Mouse (Mus musculus): ENCODE data around the gene Hras.
A peak's percentile ranks its signal among the peaks of the same experiment; 100 is the strongest.

Gene Hras

DNA sequence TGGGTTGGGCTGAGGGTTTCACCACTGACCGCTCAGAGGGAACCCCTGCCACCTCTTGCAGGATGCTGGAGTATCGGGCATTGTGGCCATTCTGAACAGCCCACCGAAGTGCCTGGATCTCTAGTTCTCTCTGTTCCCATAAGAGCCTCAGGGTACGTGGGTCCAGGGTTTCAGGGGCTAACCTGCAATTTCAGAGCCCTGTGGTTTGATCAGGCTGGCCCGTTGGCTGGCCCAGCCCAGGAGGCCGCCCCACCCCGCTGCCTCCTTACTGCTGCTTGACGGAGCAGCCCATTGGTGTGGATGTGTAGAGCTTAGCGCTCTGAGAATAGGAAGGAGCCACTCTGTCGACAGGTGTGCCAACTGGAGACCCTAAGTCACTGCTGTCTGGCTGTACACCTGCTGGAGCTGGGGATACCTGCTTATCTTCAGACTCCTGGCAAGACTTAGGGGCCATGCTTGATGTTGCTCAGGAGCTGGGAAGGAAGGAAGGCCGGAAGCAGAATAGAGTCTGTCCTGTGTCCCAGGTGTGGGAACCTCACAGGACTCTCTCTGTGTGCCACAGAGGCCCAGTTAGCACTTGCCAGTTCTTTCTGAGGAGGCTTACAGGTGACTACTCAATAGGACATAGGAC lies 19.9 kb upstream of the Hras start, which contains the start of gene Lmntd2:
Lmntd2 (minus strand) TSS at position 476 of the 631 bp plus-strand sequence.
- DNase-seq (ENCODE audit: low spot score in 2 of 2), result peak; percentile 18 to 22

DNA sequence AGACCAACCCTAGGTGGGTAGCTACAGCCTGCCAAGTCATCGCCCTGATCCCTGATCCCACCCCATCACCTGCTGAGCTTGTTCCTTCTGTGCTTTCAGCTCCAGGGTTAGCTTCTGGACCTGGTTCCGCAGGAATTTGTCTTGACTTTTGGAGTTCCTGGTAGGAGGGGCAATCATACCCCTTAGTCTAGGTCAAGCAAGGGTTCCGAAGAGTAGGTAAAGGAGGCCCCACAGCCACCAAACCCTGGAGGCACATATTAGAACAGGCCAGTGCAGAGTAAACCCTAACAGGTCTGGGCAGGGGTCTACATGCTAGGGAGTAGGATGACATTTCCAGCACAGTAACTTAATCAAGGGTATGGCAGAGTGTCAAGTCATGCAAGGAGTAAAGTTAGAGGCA lies 19.3 kb upstream of the Hras start:
- peak in 1 of 2 experiments; percentile 20 for DNase-seq (ENCODE audit: low spot score in 2 of 2)

DNA sequence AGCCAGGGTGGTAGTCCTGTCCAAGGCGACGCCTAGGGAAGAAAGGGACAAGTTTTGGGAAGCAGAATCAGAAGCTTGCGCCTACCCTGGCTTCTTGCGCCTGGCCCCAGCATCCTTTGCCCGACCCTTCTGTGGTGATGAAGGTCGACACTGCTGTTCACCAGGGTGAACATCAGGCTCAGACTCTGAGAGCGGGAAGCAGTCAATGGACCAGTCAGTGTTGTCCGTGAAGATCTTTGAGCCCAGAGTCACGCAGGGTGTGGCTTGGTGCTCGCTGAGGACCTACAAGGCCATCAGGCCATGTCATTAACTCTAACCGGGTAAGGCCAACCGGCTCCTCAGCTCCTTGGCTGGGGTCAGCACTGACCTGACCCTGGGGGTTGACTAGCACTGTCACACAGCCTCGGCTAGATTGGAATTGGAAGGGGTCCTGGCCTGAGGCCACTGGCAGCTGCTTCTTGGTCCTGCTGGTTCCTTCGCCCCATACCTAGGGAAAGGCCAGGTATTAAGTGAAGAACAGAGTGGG lies 16.9 kb upstream of the Hras start:
- peak; percentile 19 to 38 for DNase-seq (ENCODE audit: low spot score in 2 of 2)

DNA sequence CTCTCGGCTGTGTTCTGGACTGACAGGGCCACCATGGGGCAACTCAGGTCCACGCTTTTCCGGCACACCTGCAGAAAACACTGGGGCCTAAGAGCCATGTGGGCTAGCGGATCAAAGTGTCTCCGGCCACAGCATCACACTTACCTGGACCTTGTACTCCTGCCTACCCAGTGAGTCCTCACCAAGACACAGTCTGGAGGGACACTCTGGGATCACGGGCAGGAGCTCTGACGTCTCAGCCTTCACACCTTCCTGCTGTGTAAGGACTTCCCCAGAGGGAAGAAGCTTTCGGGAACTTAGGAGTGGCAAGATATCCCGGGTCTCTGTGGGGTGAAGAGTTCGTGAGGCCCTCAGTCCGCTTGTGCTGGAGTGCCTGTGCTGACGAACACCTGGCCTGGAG lies 16.3 kb upstream of the Hras start:
- DNase-seq (ENCODE audit: low spot score in 2 of 2), result peak; percentile 17 to 34

DNA sequence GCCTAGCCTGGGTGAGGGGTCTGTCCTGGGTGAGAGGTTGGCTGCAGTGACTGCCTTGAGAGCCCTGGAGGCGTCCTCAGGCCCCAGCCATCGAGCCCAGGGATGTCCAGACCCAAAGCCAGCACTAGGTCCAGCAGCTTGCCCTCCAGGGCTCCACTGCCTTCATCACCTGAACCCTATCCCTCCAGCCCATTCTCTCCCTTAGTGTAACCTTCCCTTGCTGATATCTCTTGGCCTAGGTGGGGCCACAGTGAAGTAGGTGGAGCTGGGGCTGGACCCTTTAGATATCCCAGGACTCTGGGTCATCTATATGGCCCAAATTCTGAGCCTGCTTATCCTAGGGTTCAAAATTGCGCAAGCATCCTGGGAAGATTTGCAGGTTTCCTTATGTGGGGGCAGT lies 15.7 kb upstream of the Hras start:
- DNase-seq (ENCODE audit: low spot score in 2 of 2), result peak; percentile 50 to 62

DNA sequence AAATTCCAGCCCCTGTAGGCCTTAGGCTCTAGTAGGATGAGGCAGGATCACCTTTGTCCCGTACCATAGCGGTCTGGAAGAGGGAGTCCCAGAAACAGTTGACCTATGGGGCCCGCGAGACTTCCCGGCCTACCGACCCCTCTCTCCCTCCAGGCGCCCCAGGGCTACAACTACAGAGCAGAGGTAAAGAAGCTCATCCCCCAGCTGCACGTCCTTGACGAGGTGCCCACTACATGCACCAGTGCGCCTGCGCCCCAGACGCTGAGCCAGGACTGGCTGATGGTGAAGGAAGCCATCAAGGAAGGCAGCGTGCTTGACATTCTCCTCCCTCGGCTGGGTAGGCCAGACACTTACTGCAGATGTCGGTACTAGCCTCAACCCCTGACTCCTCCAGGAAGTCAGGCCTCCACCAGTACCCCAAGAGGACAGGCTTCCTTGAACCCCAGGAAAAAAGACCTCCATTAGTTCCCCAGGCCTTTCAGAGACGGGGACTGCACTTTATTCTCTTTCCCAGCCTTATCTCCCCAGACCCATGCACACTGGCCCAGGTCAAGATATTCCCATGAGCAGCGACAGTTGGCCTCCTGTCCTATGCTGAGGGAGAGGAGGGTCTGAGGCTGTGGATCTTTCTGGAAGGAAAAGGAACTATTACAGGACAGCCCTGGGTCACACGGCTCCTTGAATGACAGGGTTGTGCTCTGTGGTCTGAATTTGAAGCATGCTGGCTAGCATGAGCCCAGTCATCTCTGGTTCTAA lies 12.6 kb upstream of the Hras start:
- peak; percentile 28 to 34 for DNase-seq (ENCODE audit: low spot score in 2 of 2)

DNA sequence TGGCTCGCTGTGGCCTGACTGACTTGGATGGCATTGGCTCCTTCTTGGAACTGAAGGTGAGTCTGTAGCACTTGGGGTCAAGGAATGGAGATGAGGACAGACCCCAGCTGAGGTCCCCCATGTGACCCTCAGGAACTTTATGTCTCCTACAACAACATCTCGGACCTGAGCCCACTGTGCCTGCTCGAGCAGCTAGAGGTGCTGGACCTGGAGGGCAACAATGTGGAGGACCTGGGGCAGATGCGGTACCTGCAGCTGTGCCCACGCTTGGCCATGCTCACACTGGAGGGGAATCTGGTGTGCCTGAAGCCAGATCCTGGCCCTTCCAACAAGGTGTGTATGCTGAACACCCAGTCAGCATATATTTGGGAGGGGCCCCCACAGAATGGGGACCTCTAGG lies 11.7 kb upstream of the Hras start:
- DNase-seq (ENCODE audit: low spot score in 2 of 2), result no peak

DNA sequence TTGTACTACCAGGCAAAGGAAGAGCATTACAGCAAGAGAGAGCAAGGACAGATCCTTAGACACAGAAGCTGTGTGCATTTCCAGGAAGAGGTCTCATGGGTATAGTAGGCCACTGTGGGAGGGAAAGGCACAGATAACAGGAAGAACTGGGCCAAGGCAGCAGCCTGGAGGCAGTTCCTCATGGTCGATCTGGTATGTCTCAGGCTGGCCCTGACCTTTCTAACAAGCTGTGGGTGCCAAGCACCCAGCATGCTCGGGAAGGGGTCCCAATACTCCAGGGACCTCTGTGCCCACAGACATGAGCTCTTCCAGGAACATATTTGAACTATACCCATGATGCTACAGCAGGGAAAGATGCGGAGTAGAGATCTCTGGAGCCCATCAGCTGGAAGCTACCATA lies 10.7 kb upstream of the Hras start:
- DNase-seq (ENCODE audit: low spot score in 2 of 2), result no peak

DNA sequence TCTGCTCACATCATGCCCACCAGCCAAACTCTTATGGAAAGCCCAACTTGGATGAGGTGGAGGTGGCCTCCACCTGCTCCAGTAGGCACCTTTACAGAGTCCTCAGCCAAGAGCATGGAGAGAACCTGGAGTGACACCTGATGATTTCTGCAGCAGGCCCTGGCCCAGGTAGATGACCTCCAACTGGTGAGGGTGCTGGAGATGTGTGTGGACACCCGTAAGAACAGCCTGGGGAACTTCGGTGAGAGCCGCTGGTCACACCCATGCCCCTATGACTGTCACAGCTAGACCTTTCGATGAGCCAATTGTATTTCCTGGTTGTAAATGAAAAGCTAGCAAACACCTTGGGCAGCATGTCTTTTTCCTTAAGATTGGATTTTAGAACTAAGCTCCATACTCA lies 4.3 kb upstream of the Hras start:
- DNase-seq (ENCODE audit: low spot score in 2 of 2), result no peak

DNA sequence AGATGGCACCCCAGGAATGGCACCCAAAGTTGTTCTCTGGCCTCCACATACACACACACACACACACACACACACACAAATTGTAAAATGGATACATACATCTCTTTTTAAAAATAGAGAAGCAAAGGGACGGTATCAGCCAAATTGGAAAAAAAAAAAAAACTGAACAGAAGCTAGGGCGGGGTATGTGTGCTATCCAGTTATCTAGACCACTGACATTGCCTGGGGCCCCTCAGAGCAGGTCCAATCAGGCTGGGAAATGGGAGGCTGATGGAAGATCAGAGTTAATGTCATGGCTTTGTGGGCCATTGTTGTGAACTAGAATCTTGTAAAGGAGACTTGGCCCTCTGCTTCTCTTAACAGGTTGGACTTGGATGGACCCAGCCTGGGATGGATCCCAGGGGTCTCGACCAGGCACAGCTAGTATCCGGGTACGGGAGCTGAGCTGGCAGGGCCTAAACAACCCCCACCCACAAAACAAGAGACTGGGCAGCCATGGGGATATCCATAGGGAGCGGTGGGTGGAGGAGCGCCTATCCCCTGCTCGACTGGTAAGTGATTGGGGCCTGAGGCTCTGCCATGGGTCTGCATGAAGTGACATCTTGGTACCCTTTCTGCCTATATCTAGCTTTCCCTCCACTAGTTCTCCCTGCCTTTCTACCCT lies 2.9 kb upstream of the Hras start:
- no peak for DNase-seq (ENCODE audit: low spot score in 2 of 2)

DNA sequence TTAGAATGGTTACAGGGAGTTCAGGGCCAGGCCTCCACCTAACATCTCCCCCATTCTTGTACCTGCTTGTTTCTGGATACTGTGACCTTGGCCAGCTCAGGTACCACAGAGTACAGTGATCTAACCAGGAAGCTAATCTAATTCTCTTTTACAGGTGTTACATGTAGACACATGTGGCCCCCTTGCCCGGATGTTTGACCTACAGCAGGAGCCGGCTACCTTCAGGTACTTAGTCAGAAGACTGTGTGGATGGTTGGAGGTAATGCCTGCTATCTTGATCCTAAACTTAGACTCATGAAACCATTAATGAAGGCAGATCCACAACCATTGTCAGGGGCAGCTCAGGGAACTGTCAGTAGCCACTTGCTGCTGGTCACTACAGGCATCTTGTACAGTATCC lies 1.9 kb upstream of the Hras start:
- DNase-seq (ENCODE audit: low spot score in 2 of 2), result no peak

DNA sequence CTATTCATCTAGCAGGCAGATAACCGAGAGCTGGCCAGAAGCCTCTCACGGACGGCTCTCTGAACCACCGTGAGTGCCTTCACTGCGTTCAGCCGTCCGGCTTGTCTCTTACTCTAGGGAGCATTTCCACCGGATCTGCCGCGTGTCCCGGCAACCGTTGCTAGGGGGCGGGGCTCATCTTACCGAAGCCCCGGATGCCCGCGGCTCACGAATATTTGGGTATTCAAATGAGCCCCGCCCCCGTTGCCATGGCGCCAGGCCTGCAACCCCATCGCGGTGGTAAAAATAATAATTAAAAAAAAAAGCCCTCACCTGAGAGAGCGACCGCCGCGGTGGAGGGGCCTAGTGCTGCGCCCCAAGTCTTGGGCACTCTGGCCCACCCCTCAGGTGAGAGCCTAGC lies 1.0 kb upstream of the Hras start:
- peak; percentile 95 to 99 for DNase-seq (ENCODE audit: low spot score in 2 of 2)

DNA sequence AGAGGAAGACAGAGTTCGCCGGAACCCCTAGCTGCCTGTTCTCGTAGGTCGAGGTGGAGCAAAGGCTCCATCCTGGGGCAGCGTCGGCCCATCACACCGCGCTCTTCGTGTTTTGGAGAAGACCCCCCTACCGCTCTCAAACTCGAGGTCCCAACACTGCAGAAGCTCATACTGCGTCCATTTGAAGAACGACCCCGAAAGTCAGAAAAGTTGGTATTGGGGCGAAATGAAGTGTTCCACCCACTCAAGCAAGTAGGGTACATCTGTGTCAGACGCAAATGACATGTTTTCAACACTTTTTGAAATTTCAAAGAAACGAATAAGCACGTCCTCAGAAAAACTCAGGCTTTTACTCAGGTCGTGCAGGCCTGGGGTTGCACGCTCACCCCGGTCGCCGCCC lies 604 bp upstream of the Hras start:
- no peak for DNase-seq (ENCODE audit: low spot score in 2 of 2)

DNA sequence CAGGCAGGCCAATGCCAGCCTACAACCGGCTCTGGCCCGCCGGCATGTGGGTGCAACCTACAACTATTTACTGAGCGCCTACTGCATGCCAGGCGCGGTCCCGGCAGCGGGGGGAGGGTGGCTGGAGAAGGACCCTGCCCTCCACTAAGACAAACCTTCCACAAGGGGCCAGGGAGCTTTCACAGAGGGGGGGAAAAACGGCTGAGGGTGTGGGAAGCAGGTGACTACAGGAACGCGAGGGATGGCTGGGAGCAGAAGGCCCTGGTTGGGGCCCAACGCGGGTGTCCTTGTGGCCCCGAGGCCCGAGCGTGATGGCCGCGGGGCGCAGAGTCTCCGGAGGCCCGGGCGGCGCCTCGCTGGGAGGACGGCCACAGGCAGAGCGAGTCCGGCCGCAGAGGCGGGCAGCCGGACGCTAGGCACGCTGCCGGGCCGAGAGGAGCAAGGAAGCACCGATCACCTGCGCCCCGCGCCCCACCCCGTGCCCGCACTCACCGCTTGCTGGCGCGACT lies 403 bp downstream of the Hras start:
- DNase-seq (ENCODE audit: low spot score in 2 of 2), result peak in 1 of 2 experiments; percentile 62

DNA sequence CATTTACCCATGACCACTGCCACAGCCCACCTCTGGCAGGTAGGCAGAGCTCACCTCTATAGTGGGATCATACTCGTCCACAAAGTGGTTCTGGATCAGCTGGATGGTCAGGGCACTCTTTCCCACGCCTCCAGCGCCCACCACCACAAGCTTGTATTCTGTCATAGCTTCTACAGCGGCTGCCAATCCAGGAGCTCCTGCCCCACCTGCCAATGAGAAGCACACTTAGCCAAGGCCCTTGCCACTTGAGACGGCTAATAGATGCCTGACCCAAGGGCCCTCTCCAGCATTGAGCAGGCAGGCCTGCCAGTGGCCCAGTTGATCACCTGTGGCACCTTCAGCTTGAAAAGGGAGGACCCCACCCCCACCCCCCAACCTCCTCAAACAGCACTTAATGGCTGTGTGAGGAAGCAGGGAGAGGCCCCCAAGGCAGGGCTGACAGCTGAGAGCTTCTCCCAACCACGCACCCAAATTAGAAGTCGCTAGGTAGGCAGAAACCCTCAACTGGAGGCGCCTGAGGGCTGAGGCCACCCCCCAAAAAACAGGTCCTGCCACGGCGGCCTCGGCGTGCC lies 943 bp downstream of the Hras start:
- peak in 1 of 2 experiments; percentile 36 for DNase-seq (ENCODE audit: low spot score in 2 of 2)

DNA sequence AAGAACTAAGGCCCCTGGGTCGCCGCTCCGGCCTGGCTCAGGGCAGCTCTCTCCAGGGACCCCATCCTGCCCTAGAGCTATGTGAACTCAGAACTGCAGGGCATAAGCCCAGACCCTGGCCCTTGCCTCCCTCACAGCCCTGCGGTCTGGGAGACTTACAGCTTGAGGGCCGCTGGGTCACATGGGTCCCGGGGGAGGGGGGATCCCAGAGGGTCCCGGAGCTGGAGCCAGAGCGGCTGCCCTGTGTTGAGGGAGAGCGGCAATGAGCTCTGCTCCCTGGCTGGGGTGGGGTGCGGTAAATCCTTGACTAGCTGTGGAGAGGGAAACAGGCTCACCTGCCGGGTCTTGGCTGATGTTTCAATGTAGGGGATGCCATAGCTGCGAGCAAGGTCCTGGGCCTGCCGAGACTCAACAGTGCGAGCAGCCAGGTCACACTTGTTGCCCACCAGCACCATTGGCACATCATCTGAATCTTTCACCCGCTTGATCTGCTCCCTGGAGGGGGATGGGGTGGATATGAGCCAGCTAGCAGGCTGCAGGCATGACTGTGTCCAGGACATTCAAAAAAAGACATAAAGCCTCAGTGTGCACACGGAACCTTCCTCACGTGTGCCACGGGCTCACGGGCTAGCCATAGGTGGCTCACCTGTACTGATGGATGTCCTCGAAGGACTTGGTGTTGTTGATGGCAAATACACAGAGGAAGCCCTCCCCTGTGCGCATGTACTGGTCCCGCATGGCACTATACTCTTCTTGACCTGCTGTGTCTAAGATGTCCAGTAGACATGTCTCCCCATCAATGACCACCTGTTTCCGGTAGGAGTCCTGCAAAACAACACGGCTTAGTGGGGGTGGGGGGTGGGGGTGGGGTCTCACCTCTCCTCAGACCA lies 1.8 kb downstream of the Hras start:
- peak in 1 of 2 experiments; percentile 32 for DNase-seq (ENCODE audit: low spot score in 2 of 2)

DNA sequence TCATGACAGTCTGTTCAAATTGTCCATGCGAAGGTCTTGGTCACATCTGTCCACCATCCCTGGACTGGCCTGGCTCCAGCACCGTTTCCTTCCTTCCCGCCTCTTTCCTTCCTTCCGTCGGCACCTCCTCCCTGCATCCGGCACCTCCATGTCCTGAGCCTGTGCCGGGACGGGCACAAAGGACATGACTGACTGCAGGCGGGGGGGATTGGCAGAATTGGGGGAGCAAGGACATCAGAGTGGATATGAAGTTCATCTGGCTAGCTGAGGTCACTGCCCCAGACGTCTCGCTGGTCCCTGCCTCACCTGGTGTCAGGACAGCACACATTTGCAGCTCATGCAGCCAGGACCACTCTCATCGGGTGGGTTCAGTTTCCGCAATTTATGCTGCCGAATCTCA lies 2.8 kb downstream of the Hras start:
- DNase-seq (ENCODE audit: low spot score in 2 of 2), result peak in 1 of 2 experiments; percentile 20

DNA sequence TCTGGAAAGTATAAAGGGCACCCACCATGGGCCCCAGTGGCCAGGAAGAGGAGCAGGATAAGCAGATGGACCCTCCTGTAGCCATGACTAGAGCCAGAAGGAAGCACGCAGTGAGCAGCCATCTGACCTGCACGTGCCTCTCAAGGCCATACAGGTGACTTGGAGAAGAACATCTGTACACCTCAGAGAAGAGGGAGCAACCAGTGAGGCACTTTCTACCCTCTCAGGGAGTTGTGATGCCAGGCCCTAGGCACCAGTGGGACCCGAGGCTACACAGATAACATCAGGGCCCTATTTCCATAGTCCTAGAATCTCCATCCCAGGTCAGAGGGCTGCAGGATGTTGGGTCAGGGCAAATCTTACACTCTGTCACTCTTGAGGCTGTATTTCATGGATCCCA lies 3.6 kb downstream of the Hras start:
- no peak for DNase-seq (ENCODE audit: low spot score in 2 of 2)

DNA sequence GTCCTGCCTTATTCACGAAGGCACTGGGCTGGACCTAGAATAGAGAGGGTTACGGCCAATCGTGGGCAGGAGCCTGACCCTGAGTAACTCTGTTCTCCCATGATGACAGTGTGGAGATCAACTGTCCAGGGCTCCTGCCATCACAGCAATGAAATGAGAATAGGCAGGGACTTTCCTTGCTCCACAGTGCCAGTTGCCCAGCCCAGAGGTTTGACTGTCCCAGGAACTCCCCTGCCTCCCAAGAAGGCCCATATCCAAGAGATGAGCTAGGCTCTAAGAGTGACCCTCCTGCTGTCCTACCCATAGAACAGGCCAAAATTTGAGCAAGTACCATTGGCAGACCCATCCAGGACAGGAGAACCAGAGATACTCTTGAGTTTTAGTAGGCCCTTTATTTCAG lies 5.1 kb downstream of the Hras start:
- DNase-seq (ENCODE audit: low spot score in 2 of 2), result no peak

DNA sequence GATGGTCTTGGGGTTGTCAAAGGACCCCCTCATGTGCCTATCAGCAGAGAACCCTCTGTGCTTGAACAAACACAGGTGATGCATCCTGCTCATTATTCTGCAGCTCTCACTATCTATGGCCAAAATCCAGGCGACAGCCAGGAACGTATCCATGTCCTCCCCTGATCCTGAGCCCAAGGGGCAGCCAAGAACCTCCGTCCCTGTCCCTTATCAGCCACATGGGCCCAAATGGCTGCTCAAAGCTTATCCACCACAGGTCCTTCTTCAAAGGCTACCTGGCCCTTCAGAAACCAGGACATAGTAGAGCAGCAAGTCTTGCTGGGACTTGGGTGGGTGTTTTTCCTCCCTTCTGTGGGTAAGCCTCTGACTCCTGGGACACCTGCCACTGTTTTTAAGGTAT lies 5.6 kb downstream of the Hras start:
- DNase-seq (ENCODE audit: low spot score in 2 of 2), result no peak

DNA sequence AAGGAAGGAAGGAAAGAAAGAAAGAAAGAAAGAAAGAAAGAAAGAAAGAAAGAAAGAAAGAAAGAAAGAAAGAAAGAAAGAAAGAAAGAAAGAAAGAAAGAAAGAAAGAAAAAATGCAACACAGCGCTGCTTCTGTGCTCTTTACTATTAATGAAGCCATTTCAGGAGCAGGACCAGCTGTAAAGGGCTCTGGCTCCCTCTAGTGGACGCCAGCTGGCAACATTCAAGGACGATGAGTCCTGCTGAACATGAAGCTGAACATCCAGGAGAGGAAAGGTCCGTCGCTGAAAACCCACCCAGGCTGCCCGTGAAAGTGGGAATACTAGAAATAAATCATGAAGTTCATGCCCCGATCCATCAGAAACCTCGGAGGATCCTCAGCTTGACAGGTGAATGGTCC lies 17.6 kb downstream of the Hras start:
- peak; percentile 79 to 92 for DNase-seq (ENCODE audit: low spot score in 2 of 2)
